Mouse (Mus musculus) forebrain, embryonic 12.5 days (tissue): ENCODE results near the gene Tmod1. TPM values are rescaled to one million over a fixed set of nuclear protein-coding genes. Genes with fewer than 3 reads are reported as not detected.

Source experiments
- polyA plus RNA-seq: library from polyadenylated mRNA; unstranded; fragments of >200 nt; fragmentation: Nextera tagmentation; extraction: Ambion mirVana; gene quantifications from 2 replicates; pipeline ENCODE4 v1.2.1, GENCODE M21; 2016

Tmod1 gene
- polyA plus RNA-seq, 1 experiment from 2014 or later = 1.1 TPM

Other genes with a start within 250 kb of the Tmod1 start
- 9.7 and 11.3 TPM in 2 replicates for gene Aldh1b1, start 239.9 kb upstream of the Tmod1 start, polyA plus RNA-seq
- 55.9 and 74.5 TPM in 2 replicates for gene Igfbpl1, start 212.0 kb upstream of the Tmod1 start, polyA plus RNA-seq
- gene Stra6l, start 190.3 kb upstream of the Tmod1 start, polyA plus RNA-seq = 0.65 and 1.2 TPM in 2 replicates
- 0.11 and 0.17 TPM in 2 replicates for gene Ccdc180, start 148.6 kb upstream of the Tmod1 start, polyA plus RNA-seq
- 12.2 and 14.3 TPM in 2 replicates for gene Tdrd7, start 73.6 kb upstream of the Tmod1 start, polyA plus RNA-seq
- 129 and 137 TPM in 2 replicates for gene Ncbp1, start 99.7 kb downstream of the Tmod1 start, polyA plus RNA-seq
- gene Tstd2, start 99.8 kb downstream of the Tmod1 start, polyA plus RNA-seq = 56.1 and 60.6 TPM in 2 replicates
- gene Xpa, start 157.4 kb downstream of the Tmod1 start, polyA plus RNA-seq = 27.6 and 35.3 TPM in 2 replicates